Mouse (Mus musculus) ES-Bruce4 (cell line): ENCODE results near the gene 5430419D17Rik.

ENCODE experiments used
- CTCF ChIP-seq: IDR thresholded peaks from one replicate; pipeline ENCODE4 v1.8.1; 2011; ENCODE audit warnings: low read depth, low read length
- EP300 ChIP-seq: IDR thresholded peaks from 2 replicates; pipeline ENCODE4 v1.6.1; 2011; ENCODE audit warnings: low read depth, low read length; ENCODE audit not compliant: insufficient read depth
- POLR2A ChIP-seq: IDR thresholded peaks from one replicate; pipeline ENCODE4 v1.8.1; 2011; ENCODE audit warnings: low read length; ENCODE audit not compliant: insufficient read depth

DNA sequence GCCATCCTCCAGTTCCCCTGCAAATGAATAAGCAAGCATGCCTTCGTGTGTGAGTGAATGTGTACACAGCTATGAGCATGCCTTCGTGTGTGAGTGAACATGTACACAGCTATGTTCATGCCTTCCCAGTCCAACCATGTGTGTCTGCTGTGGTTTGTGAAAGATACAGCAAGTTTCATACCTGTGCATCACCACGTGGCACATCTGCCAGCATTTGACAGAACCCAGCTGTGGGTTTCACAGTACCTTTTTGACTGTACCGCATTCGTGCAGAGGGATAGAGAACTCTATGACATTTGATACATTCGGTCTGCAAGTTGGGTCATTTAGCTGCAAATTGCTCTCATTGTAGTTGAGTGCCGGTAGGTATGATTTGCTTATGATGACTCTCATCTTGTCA is 140.3 kb downstream of the 5430419D17Rik start:
- no peak for TF ChIP-seq CTCF
- no peak for TF ChIP-seq EP300
- TF ChIP-seq POLR2A = no peak
